Mouse (Mus musculus) gastrocnemius, postnatal 14 days (tissue): ENCODE measurements around the gene Tulp4. TPM values are rescaled to one million over a fixed set of nuclear protein-coding genes. Genes with fewer than 3 reads are reported as not detected.
A peak's percentile ranks its signal among the peaks of the same experiment; 100 is the strongest.

Experiments used
- DNase-seq: peaks from one replicate; pipeline ENCODE4 v3.0.0; 2021; ENCODE audit warnings: mixed read lengths
- intact Hi-C: fragments of 180-260 bp; cut with DNase I; formaldehyde crosslinking; loops from one replicate; pipeline ENCODE4 v1.15.1; 2025; ENCODE audit warnings: low total_unique reads
- total RNA-seq, 2 experiments: library from RNA; stranded (reverse); gene quantifications; 2 replicates each; pipeline ENCODE4 v1.2.3; 2021

Tulp4 gene
- total RNA-seq, 2 experiments from 2014 or later = 90.0 to 98.1 TPM

- no peak for DNase-seq
- intact Hi-C loops = no loop called here
Measured at GRCm38 (mm10) chr17:6117148-6117725, 11.0 kb downstream of the Tulp4 start.

GRCm38 (mm10) chr17:6117917-6118316 lies 11.7 kb downstream of the Tulp4 start:
- intact Hi-C loops = no loop called here
- DNase-seq = no peak

- intact Hi-C loops = no loop called here
Measured at GRCm38 (mm10) chr17:6118861-6119260, 12.6 kb downstream of the Tulp4 start.

DNA sequence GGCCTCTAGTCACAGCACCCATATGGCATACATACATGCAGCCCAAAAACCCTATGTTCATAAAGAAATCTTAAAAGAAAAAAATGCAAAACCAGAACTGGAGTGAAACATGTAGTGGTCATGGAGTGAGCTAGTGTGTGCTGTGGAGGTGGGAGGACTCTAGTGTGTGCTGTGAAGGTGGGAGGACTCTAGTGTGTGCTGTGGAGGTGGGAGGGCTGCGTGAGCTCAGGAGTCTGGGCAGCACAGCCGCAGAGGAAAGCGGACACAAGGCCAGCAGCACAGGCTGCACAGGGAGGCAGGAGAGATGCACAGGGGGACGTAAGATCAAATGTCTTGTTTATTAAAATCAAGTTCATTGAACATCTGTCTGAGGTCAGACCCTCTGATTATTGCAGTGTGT lies 17.5 kb downstream of the Tulp4 start:
- intact Hi-C loops = no loop called here
- DNase-seq = no peak

More at GRCm38 (mm10) chr17:6118861-6119260, 12.6 kb downstream of the Tulp4 start:
- no peak for DNase-seq

DNA sequence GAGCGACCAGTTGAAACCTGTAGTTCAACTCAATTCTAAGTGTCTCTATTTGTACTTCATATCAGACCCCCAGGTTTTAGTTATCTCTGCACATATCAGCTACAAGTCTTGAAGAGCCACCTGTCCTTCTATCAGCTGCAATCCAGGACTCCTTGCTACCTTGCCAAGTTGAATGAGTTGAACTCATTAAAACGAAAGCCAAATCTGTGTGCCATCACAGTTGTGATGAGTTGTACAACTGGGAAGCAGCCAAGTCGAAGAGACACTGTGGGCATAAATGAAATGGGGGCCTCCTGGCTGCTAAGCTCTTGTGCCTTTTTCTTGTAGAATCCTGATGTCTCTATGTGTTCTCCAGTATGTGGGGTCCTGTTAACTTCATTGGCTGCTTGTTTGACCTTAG lies 19.2 kb downstream of the Tulp4 start:
- intact Hi-C loops = no loop called here
- DNase-seq = no peak

DNA sequence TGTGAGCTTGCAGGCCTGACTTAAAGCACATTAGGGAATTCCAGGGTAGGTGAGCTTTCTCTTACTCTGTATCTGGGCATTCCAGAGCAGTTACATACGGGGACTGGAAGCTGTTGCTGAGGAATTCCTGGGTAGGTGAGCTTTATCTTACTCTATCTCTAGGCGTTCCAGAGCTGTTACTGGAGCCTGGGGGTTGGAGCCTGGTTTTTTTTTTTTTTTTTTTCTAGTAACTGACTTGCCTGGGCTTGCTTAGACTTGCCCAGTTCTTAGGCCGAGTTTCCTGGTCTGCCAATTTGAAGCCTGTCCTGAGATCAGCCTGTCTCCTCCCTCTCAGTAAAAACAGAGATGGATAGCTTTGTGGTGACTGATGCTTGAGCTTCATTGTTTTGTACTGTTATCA lies 21.8 kb downstream of the Tulp4 start:
- intact Hi-C loops = no loop called here
- DNase-seq = no peak

GRCm38 (mm10) chr17:6129361-6129760 lies 23.1 kb downstream of the Tulp4 start:
- intact Hi-C loops = no loop called here
- no peak for DNase-seq

- no peak for DNase-seq
- intact Hi-C loops = no loop called here
Measured at GRCm38 (mm10) chr17:6131083-6131482, 24.8 kb downstream of the Tulp4 start.

DNA sequence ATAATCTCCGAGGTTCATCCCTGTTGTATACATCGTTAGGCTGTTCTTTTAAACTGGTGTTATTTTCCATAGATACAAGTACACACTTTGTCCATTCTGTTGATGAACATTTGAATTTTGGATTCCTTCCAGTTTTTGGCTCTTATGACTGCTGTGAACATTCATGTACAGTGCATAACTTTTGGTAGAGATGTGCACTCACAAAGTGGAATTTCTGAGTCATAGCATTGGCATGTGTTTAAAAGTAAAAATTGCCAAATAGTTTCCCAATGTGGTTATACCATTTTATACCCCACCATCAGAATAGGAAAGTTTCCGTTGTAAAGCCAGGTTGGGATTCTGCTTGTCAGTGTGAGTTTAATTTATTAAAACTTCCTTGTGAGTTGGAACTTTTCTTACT lies 34.6 kb downstream of the Tulp4 start:
- no peak for DNase-seq
- intact Hi-C loops = no loop called here

GRCm38 (mm10) chr17:6141344-6141743 lies 35.1 kb downstream of the Tulp4 start:
- no peak for DNase-seq
- intact Hi-C loops = no loop called here

- intact Hi-C loops = no loop called here
- no peak for DNase-seq
Measured at GRCm38 (mm10) chr17:6145244-6145643, 39.0 kb downstream of the Tulp4 start.

DNA sequence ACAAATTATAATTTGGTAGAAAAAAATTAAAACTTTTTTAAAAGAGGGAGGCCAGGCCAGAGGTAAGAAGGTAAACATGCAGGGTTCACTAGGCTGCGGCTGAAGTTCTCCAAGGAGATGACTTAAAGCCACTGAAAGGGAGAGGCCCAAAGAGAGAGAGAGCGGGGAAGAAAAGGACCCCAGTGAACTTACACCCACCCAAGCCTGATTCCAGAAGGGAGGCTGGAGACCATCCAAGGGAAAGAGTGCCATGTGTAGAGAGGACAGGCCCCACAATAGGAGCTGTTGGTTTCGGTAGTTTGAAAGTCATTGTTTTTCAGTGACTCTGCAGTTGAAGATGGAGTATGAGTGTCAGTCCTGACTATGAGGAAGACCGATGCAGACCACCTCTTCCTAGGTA lies 46.7 kb downstream of the Tulp4 start:
- intact Hi-C loops = no loop called here
- DNase-seq = no peak

DNA sequence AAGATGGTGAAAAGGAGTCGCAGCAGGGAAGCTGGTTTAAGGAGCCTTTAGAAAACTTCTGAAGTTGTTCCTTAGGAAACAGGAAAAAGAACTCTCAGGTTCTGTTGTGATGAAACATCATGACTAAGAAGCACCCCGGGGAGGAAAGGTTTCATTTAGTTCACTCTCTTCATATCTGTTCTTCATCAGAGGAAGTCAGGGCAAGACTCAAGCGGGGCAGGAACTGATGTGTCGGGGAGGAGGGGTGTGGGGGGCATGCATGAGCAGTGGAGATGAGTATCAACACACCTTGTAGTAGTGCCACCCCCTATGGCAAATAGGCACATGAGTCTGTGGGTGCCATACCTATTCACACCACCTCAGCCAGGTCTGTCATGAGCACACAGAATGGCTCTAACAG lies 47.3 kb downstream of the Tulp4 start:
- intact Hi-C loops = no loop called here
- no peak for DNase-seq

- intact Hi-C loops = no loop called here
- DNase-seq = no peak
Measured at GRCm38 (mm10) chr17:6154366-6154765, 48.1 kb downstream of the Tulp4 start.

DNA sequence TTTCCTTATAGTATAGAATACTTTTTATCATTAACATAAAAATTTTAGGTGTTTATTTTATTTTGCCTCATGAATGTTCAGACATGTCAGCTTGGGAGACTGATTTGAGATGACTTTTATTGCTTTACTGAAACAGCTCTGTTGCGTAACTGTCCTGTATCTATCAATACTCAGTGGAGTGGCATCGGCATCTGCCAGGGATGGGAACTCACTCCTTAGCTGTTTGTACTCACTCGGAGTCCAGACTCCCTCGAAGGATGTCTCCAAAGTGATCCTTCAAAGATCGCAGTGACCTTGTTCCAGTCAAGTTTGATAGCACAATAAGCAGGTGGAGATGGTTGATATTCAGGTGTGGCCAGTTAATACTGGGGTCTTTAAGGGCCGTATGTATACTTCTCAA lies 54.3 kb downstream of the Tulp4 start:
- intact Hi-C loops = no loop called here
- no peak for DNase-seq

DNA sequence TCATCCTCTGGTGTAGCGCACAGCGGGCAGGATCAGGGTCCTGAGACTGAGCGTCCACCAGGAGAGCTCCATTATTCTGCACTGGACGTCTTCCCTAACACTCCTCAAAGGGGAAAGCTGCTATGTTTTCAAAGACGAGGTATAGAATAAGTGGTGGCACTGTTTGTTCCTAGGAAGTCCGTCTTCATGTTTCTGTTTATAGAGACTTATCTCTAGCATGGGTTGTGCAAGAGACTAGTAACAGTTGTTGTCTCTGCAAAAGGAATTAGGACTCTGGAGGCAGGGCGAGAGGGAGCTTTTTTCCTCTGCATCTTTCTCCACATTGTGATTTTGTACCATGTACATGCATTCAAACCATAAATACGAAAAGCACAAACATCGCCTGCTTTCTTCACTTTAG lies 55.7 kb downstream of the Tulp4 start:
- intact Hi-C loops = no loop called here

GRCm38 (mm10) chr17:6162761-6163160 lies 56.5 kb downstream of the Tulp4 start:
- intact Hi-C loops = no loop called here

More for the DNA sequence above, 55.7 kb downstream of the Tulp4 start:
- no peak for DNase-seq

DNA sequence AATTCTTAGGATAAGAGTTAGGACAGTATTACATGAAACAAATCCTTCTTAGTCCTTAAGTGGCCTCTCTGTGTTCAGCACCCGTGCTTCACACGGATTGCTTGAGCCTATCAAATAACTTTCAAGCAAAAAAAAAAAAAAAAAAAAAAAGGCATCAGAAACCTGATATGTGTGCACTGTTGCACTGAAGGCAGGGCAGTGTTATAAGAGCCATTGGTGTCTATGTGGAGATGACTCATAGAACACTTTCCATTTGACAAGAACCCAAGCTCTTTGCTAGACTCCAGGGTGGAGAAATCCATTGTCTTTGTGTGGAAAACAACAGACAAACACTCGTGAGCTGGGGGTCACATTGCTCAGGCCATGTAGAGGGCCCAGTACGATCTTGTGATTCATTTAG lies 58.7 kb downstream of the Tulp4 start:
- no peak for DNase-seq
- intact Hi-C loops = no loop called here

More at GRCm38 (mm10) chr17:6162761-6163160, 56.5 kb downstream of the Tulp4 start:
- no peak for DNase-seq

DNA sequence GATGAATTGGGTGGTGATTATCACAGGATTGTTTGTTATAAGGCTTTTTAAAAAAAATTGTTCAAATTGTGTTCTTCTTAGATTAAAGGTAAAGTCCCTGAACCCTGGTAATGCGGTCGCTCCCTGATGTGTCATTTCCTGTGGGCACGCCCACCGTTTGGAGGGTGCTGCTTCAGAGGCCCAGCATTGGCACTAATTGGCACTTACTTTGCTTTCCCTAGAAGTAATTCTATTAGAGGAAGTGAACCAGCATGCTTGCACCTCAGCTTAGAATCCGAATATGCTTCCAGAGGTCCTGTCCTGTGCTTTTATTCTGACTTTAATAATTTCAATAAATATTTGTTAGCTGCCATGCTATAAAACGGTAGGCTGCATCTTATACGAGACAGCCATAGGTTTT lies 66.2 kb downstream of the Tulp4 start:
- intact Hi-C loops = no loop called here
- DNase-seq = no peak

GRCm38 (mm10) chr17:6172926-6173690 lies 66.9 kb downstream of the Tulp4 start:
- DNase-seq = peak; percentile 53
- intact Hi-C loops = no loop called here

DNA sequence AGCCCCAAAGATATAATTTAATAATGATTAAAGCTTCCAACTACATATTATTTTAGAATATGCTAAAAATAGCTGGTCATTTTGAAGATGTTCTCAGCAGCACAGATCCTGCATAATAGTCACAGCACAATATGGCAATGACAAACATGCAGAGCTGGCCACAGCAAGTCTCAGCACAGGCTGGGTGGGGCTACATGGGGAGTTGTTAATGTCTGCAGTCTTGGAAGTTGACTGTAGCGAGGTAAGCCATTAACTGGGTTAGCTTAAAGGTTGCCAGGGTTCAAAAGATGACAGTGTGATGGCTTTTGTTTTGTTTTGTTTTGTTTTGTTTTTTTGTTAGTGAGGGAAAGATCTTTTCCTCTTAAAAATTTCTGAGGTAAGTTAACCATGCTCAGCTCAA lies 68.3 kb downstream of the Tulp4 start:
- no peak for DNase-seq
- intact Hi-C loops = no loop called here
